In the genomic region with DNA sequence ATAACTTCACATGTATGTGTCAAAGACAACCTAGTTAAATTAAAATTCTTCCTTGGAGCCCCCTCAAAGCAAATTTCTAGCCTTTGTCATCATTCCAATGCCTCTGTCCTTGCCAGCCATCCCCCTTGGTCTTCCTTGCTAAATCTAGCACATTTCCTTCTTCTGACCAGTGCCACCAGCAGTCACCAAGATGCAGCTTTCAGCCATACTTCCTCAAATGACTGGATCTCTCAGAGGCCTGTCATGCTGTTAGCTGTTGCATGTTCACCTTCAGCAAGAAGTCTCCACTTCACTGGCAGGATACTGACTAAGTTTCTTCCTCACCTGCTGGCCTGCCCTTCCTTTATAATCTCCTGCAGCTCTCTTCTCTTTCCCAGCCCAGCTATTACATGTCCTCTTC, we compare ENCODE assay signal across 25 mouse cellular contexts.
DNase-seq lines count a peak whose midpoint lies in the region; ATAC-seq and TF ChIP-seq lines count a peak whose summit lies in the region.
"Had no signal": no experiment of that assay in that cellular context is flagged by ENCODE, and none has a peak within 500 bp of the region (broad histone marks: within the 10 kb centered on the region; RNA-seq: fewer than 3 reads in every experiment).

No protein-coding gene starts in this region.

- intact Hi-C loops in left cerebral cortex, adult 2 months (cut with DNase I), result loop anchor here (2.0 to 5.0 kb wide), 4 partner anchors 36 to 614 kb away; no protein-coding TSS in a partner anchor
- intact Hi-C loops in left cerebral cortex, postnatal 25 days (cut with DNase I), result loop anchor here (5.0 kb wide), 1 partner anchor 269 kb away; no protein-coding TSS in a partner anchor

- no peak overlapping the region for H3K4me3 ChIP-seq in left cerebral cortex, adult 2 months
- H3K4me3 ChIP-seq: embryonic facial prominence, embryonic 13.5 days; embryonic facial prominence, embryonic 15.5 days; erythroblast, embryonic 14.5 days; forebrain, embryonic 10.5 days; forebrain, embryonic 12.5 days had no signal

- peak; percentile 53; the same call in 1 of the 2 replicates for ATAC-seq in common myeloid progenitor, adult 5-6 weeks (replicated peaks; ENCODE audit: low read depth, poor library complexity, severe bottlenecking)
- peak; percentile 43 for ATAC-seq in megakaryocyte, adult 5-6 weeks (ENCODE audit: poor library complexity, severe bottlenecking)
- no peak for ATAC-seq in activated CD4-positive, CD25-positive, alpha-beta regulatory T cell, adult 4 months
- ATAC-seq: forebrain, embryonic 14.5 days; forebrain, embryonic 16.5 days; Patski had no signal

- no peak for DNase-seq in left cerebral cortex, adult 2 months (ENCODE audit: extremely low spot score in 1 of 2, low spot score in 2 of 2)
- DNase-seq in left cerebral cortex, postnatal 25 days (ENCODE audit: low spot score in 2 of 2), result no peak
- DNase-seq in right cerebral cortex, postnatal 36 days (ENCODE audit: low spot score in 2 of 2), result no peak
- no peak for DNase-seq in embryo, embryonic 9.5 days (ENCODE audit: extremely low spot score)
- DNase-seq: adrenal gland, adult 2 months; adrenal gland, postnatal 10 days; adrenal gland, postnatal 25 days; B cell, adult 2 months; cerebellum, adult 11 months; cerebellum, adult 18-20 months; cerebellum, adult 8-10 months; cerebellum, adult 9-11 months; cerebellum, postnatal 14 days; cerebellum, postnatal 36 days had no signal

- no peak for TF ChIP-seq CTCF in left cerebral cortex, adult 2 months (IDR thresholded peaks at IDR 0.05)

- peak overlapping the region; percentile 15; the same call in 1 of the 2 replicates for H3K27ac ChIP-seq in left cerebral cortex, adult 2 months
- H3K27ac ChIP-seq: embryonic facial prominence, embryonic 13.5 days; embryonic facial prominence, embryonic 15.5 days; forebrain, embryonic 10.5 days; forebrain, embryonic 12.5 days had no signal
